Mouse (Mus musculus): ENCODE measurements around the gene Gm19426. TPM values are rescaled to one million over a fixed set of nuclear protein-coding genes. Genes with fewer than 3 reads are reported as not detected.

The Gm19426 gene
- polyA plus RNA-seq, 1 experiment: 9.9 TPM

- Histone ChIP-seq H3K4me3 (ENCODE audit: low read depth, low read length) (no peak overlapping the region), H3K9me3 (replicated peaks; ENCODE audit: control insufficient read depth, insufficient read depth, low read length, poor library complexity, severe bottlenecking) (no peaks in the 10 kb centered on the region), H3K9ac (ENCODE audit: low read depth, poor library complexity, severe bottlenecking) (peak overlapping the region; percentile 8; the same call in 1 of the 2 replicates), H3K27ac (ENCODE audit: insufficient read depth, low read length) (no peak overlapping the region), H3K36me3 (ENCODE audit: control insufficient read depth, insufficient read depth, low read length, poor library complexity, severe bottlenecking) (peaks cover 4% of the 10 kb centered on the region), H3K27me3 (ENCODE audit: control insufficient read depth, insufficient read depth, low read length, poor library complexity, severe bottlenecking) (no peaks in the 10 kb centered on the region), H3K4me1 (ENCODE audit: control insufficient read depth, insufficient read depth, low read length) (no peaks in the 10 kb centered on the region)
- TF ChIP-seq POLR2A (IDR thresholded peaks at IDR 0.05; ENCODE audit: insufficient read depth, low read length): no peak
- no peak for TF ChIP-seq EP300 (IDR thresholded peaks at IDR 0.05; ENCODE audit: insufficient read depth, low read depth, low read length)
- peak; percentile 26 for TF ChIP-seq CTCF (IDR thresholded peaks at IDR 0.05; ENCODE audit: low read depth, low read length)
Measured at GRCm38 (mm10) chr2:84737451-84737925, 6.0 kb downstream of the Gm19426 start.

- Histone ChIP-seq H3K4me1 (ENCODE audit: control insufficient read depth, insufficient read depth, low read length) (no peaks in the 10 kb centered on the region), H3K27me3 (ENCODE audit: control insufficient read depth, insufficient read depth, low read length, poor library complexity, severe bottlenecking) (no peaks in the 10 kb centered on the region), H3K27ac (ENCODE audit: insufficient read depth, low read length) (no peak overlapping the region), H3K9me3 (replicated peaks; ENCODE audit: control insufficient read depth, insufficient read depth, low read length, poor library complexity, severe bottlenecking) (no peaks in the 10 kb centered on the region), H3K36me3 (ENCODE audit: control insufficient read depth, insufficient read depth, low read length, poor library complexity, severe bottlenecking) (peaks cover 4% of the 10 kb centered on the region), H3K9ac (ENCODE audit: low read depth, poor library complexity, severe bottlenecking) (no peak overlapping the region), H3K4me3 (ENCODE audit: low read depth, low read length) (no peak overlapping the region)
- TF ChIP-seq POLR2A (IDR thresholded peaks at IDR 0.05; ENCODE audit: insufficient read depth, low read length): peak; percentile 23
- TF ChIP-seq CTCF (IDR thresholded peaks at IDR 0.05; ENCODE audit: low read depth, low read length): no peak
- no peak for TF ChIP-seq EP300 (IDR thresholded peaks at IDR 0.05; ENCODE audit: insufficient read depth, low read depth, low read length)
Measured at GRCm38 (mm10) chr2:84736312-84737161, 6.9 kb downstream of the Gm19426 start.

GRCm38 (mm10) chr2:84735346-84735920 is 8.0 kb downstream of the Gm19426 start:
- H3K4me1 ChIP-seq (ENCODE audit: control insufficient read depth, insufficient read depth, low read length): no peaks in the 10 kb centered on the region

GRCm38 (mm10) chr2:84734919-84735318 is 8.5 kb downstream of the Gm19426 start:
- H3K4me1 ChIP-seq (ENCODE audit: control insufficient read depth, insufficient read depth, low read length): no peaks in the 10 kb centered on the region
- TF ChIP-seq CTCF (IDR thresholded peaks at IDR 0.05; ENCODE audit: low read depth, low read length): no peak
- no peak for TF ChIP-seq EP300 (IDR thresholded peaks at IDR 0.05; ENCODE audit: insufficient read depth, low read depth, low read length)
- no peak for TF ChIP-seq POLR2A (IDR thresholded peaks at IDR 0.05; ENCODE audit: insufficient read depth, low read length)

More at GRCm38 (mm10) chr2:84735346-84735920, 8.0 kb downstream of the Gm19426 start:
- Histone ChIP-seq H3K4me3 (ENCODE audit: low read depth, low read length) (no peak overlapping the region), H3K9ac (ENCODE audit: low read depth, poor library complexity, severe bottlenecking) (no peak overlapping the region), H3K27me3 (ENCODE audit: control insufficient read depth, insufficient read depth, low read length, poor library complexity, severe bottlenecking) (no peaks in the 10 kb centered on the region), H3K9me3 (replicated peaks; ENCODE audit: control insufficient read depth, insufficient read depth, low read length, poor library complexity, severe bottlenecking) (no peaks in the 10 kb centered on the region), H3K36me3 (ENCODE audit: control insufficient read depth, insufficient read depth, low read length, poor library complexity, severe bottlenecking) (peaks cover 3% of the 10 kb centered on the region; the same call in 1 of the 2 replicates), H3K27ac (ENCODE audit: insufficient read depth, low read length) (no peak overlapping the region)
- TF ChIP-seq POLR2A (IDR thresholded peaks at IDR 0.05; ENCODE audit: insufficient read depth, low read length): no peak
- TF ChIP-seq CTCF (IDR thresholded peaks at IDR 0.05; ENCODE audit: low read depth, low read length): no peak
- no peak for TF ChIP-seq EP300 (IDR thresholded peaks at IDR 0.05; ENCODE audit: insufficient read depth, low read depth, low read length)

GRCm38 (mm10) chr2:84734351-84734864 is 9.0 kb downstream of the Gm19426 start:
- no peaks in the 10 kb centered on the region for H3K4me1 ChIP-seq (ENCODE audit: control insufficient read depth, insufficient read depth, low read length)
- peak overlapping the region; percentile 81 for H3K4me3 ChIP-seq (ENCODE audit: low read depth, low read length)

More at GRCm38 (mm10) chr2:84734919-84735318, 8.5 kb downstream of the Gm19426 start:
- H3K4me3 ChIP-seq (ENCODE audit: low read depth, low read length): no peak overlapping the region; the same call in 1 of the 2 replicates
- H3K9me3 ChIP-seq (replicated peaks; ENCODE audit: control insufficient read depth, insufficient read depth, low read length, poor library complexity, severe bottlenecking): no peaks in the 10 kb centered on the region
- no peaks in the 10 kb centered on the region for H3K27me3 ChIP-seq (ENCODE audit: control insufficient read depth, insufficient read depth, low read length, poor library complexity, severe bottlenecking)
- no peaks in the 10 kb centered on the region; the same call in 1 of the 2 replicates for H3K36me3 ChIP-seq (ENCODE audit: control insufficient read depth, insufficient read depth, low read length, poor library complexity, severe bottlenecking)
- no peak overlapping the region for H3K27ac ChIP-seq (ENCODE audit: insufficient read depth, low read length)
- no peak overlapping the region for H3K9ac ChIP-seq (ENCODE audit: low read depth, poor library complexity, severe bottlenecking)

More at GRCm38 (mm10) chr2:84734351-84734864, 9.0 kb downstream of the Gm19426 start:
- no peaks in the 10 kb centered on the region for H3K36me3 ChIP-seq (ENCODE audit: control insufficient read depth, insufficient read depth, low read length, poor library complexity, severe bottlenecking)
- H3K9me3 ChIP-seq (replicated peaks; ENCODE audit: control insufficient read depth, insufficient read depth, low read length, poor library complexity, severe bottlenecking): no peaks in the 10 kb centered on the region
- TF ChIP-seq CTCF (IDR thresholded peaks at IDR 0.05; ENCODE audit: low read depth, low read length) (no peak), POLR2A (IDR thresholded peaks at IDR 0.05; ENCODE audit: insufficient read depth, low read length) (no peak), EP300 (IDR thresholded peaks at IDR 0.05; ENCODE audit: insufficient read depth, low read depth, low read length) (0 out of 2 replicates have a peak, but pooled peaks have one; percentile 31)
- no peak overlapping the region for H3K9ac ChIP-seq (ENCODE audit: low read depth, poor library complexity, severe bottlenecking)
- no peaks in the 10 kb centered on the region for H3K27me3 ChIP-seq (ENCODE audit: control insufficient read depth, insufficient read depth, low read length, poor library complexity, severe bottlenecking)
- no peak overlapping the region for H3K27ac ChIP-seq (ENCODE audit: insufficient read depth, low read length)
